In genomic region chr12:103235856-103236255, GRCm38 (mm10) we compare ENCODE assay signal across 20 mouse cellular contexts. TPM values are rescaled to one million over a fixed set of nuclear protein-coding genes. Genes with fewer than 3 reads are reported as not detected.
"Had no signal": no experiment of that assay in that cellular context is flagged by ENCODE, and none has a peak within 500 bp of the region (broad histone marks: within the 10 kb centered on the region; RNA-seq: fewer than 3 reads in every experiment).

No protein-coding gene starts in this region.

- H3K36me3 ChIP-seq: hindbrain, embryonic 15.5 days; liver, embryonic 13.5 days; midbrain, embryonic 12.5 days; midbrain, embryonic 15.5 days; neural tube, embryonic 12.5 days; neural tube, embryonic 15.5 days; stomach, embryonic 15.5 days had no signal

- DNase-seq: left cerebral cortex, postnatal 4 days; liver, embryonic 13.5 days; lung, adult 2 months; lung, postnatal 14 days; lung, postnatal 4 days; right cerebral cortex, adult 18-20 months; right cerebral cortex, postnatal 14 days; right cerebral cortex, postnatal 4 days; thymus, postnatal 25 days had no signal

- H3K27ac ChIP-seq: hindbrain, embryonic 15.5 days; kidney, postnatal 0 days; liver, embryonic 13.5 days; midbrain, embryonic 12.5 days; midbrain, embryonic 15.5 days; neural tube, embryonic 12.5 days; neural tube, embryonic 15.5 days; stomach, embryonic 15.5 days had no signal

- H3K4me1 ChIP-seq: hindbrain, embryonic 15.5 days; liver, embryonic 13.5 days; midbrain, embryonic 15.5 days; neural tube, embryonic 12.5 days had no signal

- ATAC-seq: midbrain, embryonic 15.5 days had no signal

- H3K4me2 ChIP-seq: hindbrain, embryonic 15.5 days; liver, embryonic 13.5 days; midbrain, embryonic 12.5 days; midbrain, embryonic 15.5 days; neural tube, embryonic 12.5 days; neural tube, embryonic 15.5 days; stomach, embryonic 15.5 days had no signal

- H3K9ac ChIP-seq: hindbrain, embryonic 15.5 days; liver, embryonic 13.5 days; midbrain, embryonic 12.5 days; midbrain, embryonic 15.5 days; neural tube, embryonic 12.5 days; neural tube, embryonic 15.5 days; stomach, embryonic 15.5 days had no signal

- H3K9me3 ChIP-seq: hindbrain, embryonic 15.5 days; liver, embryonic 13.5 days; midbrain, embryonic 12.5 days; midbrain, embryonic 15.5 days; neural tube, embryonic 12.5 days; neural tube, embryonic 15.5 days; stomach, embryonic 15.5 days had no signal

- H3K4me3 ChIP-seq: hindbrain, embryonic 15.5 days; liver, embryonic 13.5 days; midbrain, embryonic 12.5 days; midbrain, embryonic 15.5 days; neural tube, embryonic 12.5 days; neural tube, embryonic 15.5 days; stomach, embryonic 15.5 days had no signal

- H3K27me3 ChIP-seq: hindbrain, embryonic 15.5 days; midbrain, embryonic 15.5 days had no signal

RNA-seq across cellular contexts. Expression of gene Prima1, which starts 6.1 kb away (rescaled TPM):
- total RNA-seq: liver, adult 2 months; megakaryocyte, adult 5-6 weeks had no signal
- polyA plus RNA-seq: liver, adult 2 months; liver, embryonic 13.5 days; liver, embryonic 16.5 days; thymus, postnatal 0 days had no signal
